Mouse (Mus musculus) adrenal gland, postnatal 4 days (tissue): ENCODE results near the gene Rgl3. TPM values are rescaled to one million over a fixed set of nuclear protein-coding genes. Genes with fewer than 3 reads are reported as not detected.
A peak's percentile ranks its signal among the peaks of the same experiment; 100 is the strongest.

Experiments used
- DNase-seq, 2 experiments: peaks; one replicate each; pipeline ENCODE4 v3.0.0; 2021 to 2022; ENCODE audit warnings: low spot score in 2 of 2, mixed read lengths in 2 of 2
- total RNA-seq, 2 experiments: library from RNA; stranded (reverse); gene quantifications; 2 replicates each; pipeline ENCODE4 v1.2.3; 2021

Gene Rgl3
- total RNA-seq, 2 experiments from 2014 or later = 26.1 to 36.2 TPM

- no peak for DNase-seq
Observed at GRCm38 (mm10) chr9:21987592-21988342, 1.5 kb downstream of the Rgl3 start.

- no peak for DNase-seq
Observed at GRCm38 (mm10) chr9:21983911-21984310, 5.3 kb downstream of the Rgl3 start.

- no peak for DNase-seq
Observed at GRCm38 (mm10) chr9:21978398-21979128, 10.7 kb downstream of the Rgl3 start.

GRCm38 (mm10) chr9:21977972-21978371 lies 11.3 kb downstream of the Rgl3 start:
- DNase-seq = no peak

GRCm38 (mm10) chr9:21977331-21977730 lies 11.9 kb downstream of the Rgl3 start:
- DNase-seq = no peak

GRCm38 (mm10) chr9:21976626-21977175 lies 12.5 kb downstream of the Rgl3 start:
- no peak for DNase-seq

- no peak for DNase-seq
Observed at GRCm38 (mm10) chr9:21969304-21969703, 19.9 kb downstream of the Rgl3 start.

- no peak for DNase-seq
Observed at GRCm38 (mm10) chr9:21968883-21969282, 20.4 kb downstream of the Rgl3 start.

- DNase-seq = no peak
Observed at GRCm38 (mm10) chr9:21963417-21963816, 25.8 kb downstream of the Rgl3 start, which contains the start of gene Epor. TSS of gene Epor (minus strand) at chr9:21963506.

GRCm38 (mm10) chr9:21962416-21963059 lies 26.7 kb downstream of the Rgl3 start:
- DNase-seq = peak; percentile 35 to 49

- DNase-seq = no peak
Observed at GRCm38 (mm10) chr9:21962010-21962409, 27.2 kb downstream of the Rgl3 start.

- no peak for DNase-seq
Observed at GRCm38 (mm10) chr9:21961366-21961980, 27.8 kb downstream of the Rgl3 start.

GRCm38 (mm10) chr9:21960558-21961208 lies 28.6 kb downstream of the Rgl3 start:
- DNase-seq = no peak

- DNase-seq = no peak
Observed at GRCm38 (mm10) chr9:21960135-21960534, 29.1 kb downstream of the Rgl3 start.

- DNase-seq = no peak
Observed at GRCm38 (mm10) chr9:21959244-21959643, 30.0 kb downstream of the Rgl3 start.

- no peak for DNase-seq
Observed at GRCm38 (mm10) chr9:21958372-21958771, 30.9 kb downstream of the Rgl3 start.

GRCm38 (mm10) chr9:21955570-21956281 lies 33.5 kb downstream of the Rgl3 start, which contains the start of gene Swsap1:
TSS of gene Swsap1 (plus strand) at chr9:21955755.
- DNase-seq = peak; percentile 86 to 96

GRCm38 (mm10) chr9:21955225-21955569 lies 34.0 kb downstream of the Rgl3 start:
- no peak for DNase-seq

GRCm38 (mm10) chr9:21954635-21955034 lies 34.6 kb downstream of the Rgl3 start:
- DNase-seq = no peak

- no peak for DNase-seq
Observed at GRCm38 (mm10) chr9:21953600-21953999, 35.6 kb downstream of the Rgl3 start.
